Mouse (Mus musculus): ENCODE data around the gene Lgmn. TPM values are rescaled to one million over a fixed set of nuclear protein-coding genes. Genes with fewer than 3 reads are reported as not detected.
A peak's percentile ranks its signal among the peaks of the same experiment; 100 is the strongest.

Lgmn gene
- polyA plus RNA-seq, 1 experiment from 2014 or later: 47.5 TPM

- H3K36me3 ChIP-seq (replicated peaks): peaks cover 13% of the 10 kb centered on the region; the same call in 1 of the 2 replicates
- H3K4me1 ChIP-seq: no peaks in the 10 kb centered on the region
- ATAC-seq (ENCODE audit: low FRiP score): no peak
- no peak overlapping the region for H3K27ac ChIP-seq
- H3K4me2 ChIP-seq: no peak overlapping the region
- no peak overlapping the region for H3K9ac ChIP-seq
- WGBS: 97% methylated on average over 7 of the region's 7 CpGs
- H3K9me3 ChIP-seq: no peaks in the 10 kb centered on the region
- H3K27me3 ChIP-seq: no peaks in the 10 kb centered on the region
- H3K4me3 ChIP-seq (replicated peaks): no peak overlapping the region
These were observed 13.3 kb downstream of the Lgmn start for GRCm38 (mm10) chr12:102426285-102426684.

GRCm38 (mm10) chr12:102425048-102425578 lies 14.5 kb downstream of the Lgmn start:
- H3K4me2 ChIP-seq: no peak overlapping the region
- no peaks in the 10 kb centered on the region for H3K9me3 ChIP-seq
- peaks cover 13% of the 10 kb centered on the region; the same call in 1 of the 2 replicates for H3K36me3 ChIP-seq (replicated peaks)
- no peak for ATAC-seq (ENCODE audit: low FRiP score)
- no peaks in the 10 kb centered on the region for H3K27me3 ChIP-seq
- H3K4me1 ChIP-seq: no peaks in the 10 kb centered on the region
- H3K27ac ChIP-seq: no peak overlapping the region
- WGBS: 83% methylated on average over 4 of the region's 4 CpGs
- H3K9ac ChIP-seq: no peak overlapping the region
- no peak overlapping the region for H3K4me3 ChIP-seq (replicated peaks)

GRCm38 (mm10) chr12:102424456-102424855 lies 15.2 kb downstream of the Lgmn start:
- Histone ChIP-seq H3K9ac (no peak overlapping the region), H3K4me3 (replicated peaks) (no peak overlapping the region), H3K4me2 (no peak overlapping the region), H3K4me1 (0 out of 2 replicates have a peak, but pooled peaks cover 5% of the 10 kb centered on the region), H3K27me3 (no peaks in the 10 kb centered on the region), H3K9me3 (no peaks in the 10 kb centered on the region), H3K36me3 (replicated peaks) (peaks cover 13% of the 10 kb centered on the region; the same call in 1 of the 2 replicates), H3K27ac (no peak overlapping the region)
- ATAC-seq (ENCODE audit: low FRiP score): no peak
- 93% methylated on average over 2 of the region's 2 CpGs for WGBS

- ATAC-seq (ENCODE audit: low FRiP score): no peak
- Histone ChIP-seq H3K4me2 (no peak overlapping the region), H3K36me3 (replicated peaks) (peaks cover 13% of the 10 kb centered on the region; the same call in 1 of the 2 replicates)
These were observed 16.0 kb downstream of the Lgmn start for GRCm38 (mm10) chr12:102423625-102424024.

GRCm38 (mm10) chr12:102422623-102423320 lies 16.8 kb downstream of the Lgmn start:
- 93% methylated on average over 11 of the region's 11 CpGs for WGBS
- H3K36me3 ChIP-seq (replicated peaks): peaks cover 13% of the 10 kb centered on the region; the same call in 1 of the 2 replicates
- H3K9ac ChIP-seq: no peak overlapping the region
- H3K27ac ChIP-seq: no peak overlapping the region
- 0 out of 2 replicates have a peak, but pooled peaks cover 5% of the 10 kb centered on the region for H3K4me1 ChIP-seq
- H3K4me3 ChIP-seq (replicated peaks): no peak overlapping the region
- H3K27me3 ChIP-seq: no peaks in the 10 kb centered on the region
- no peak overlapping the region for H3K4me2 ChIP-seq
- no peaks in the 10 kb centered on the region for H3K9me3 ChIP-seq
- no peak for ATAC-seq (ENCODE audit: low FRiP score)

More at GRCm38 (mm10) chr12:102423625-102424024, 16.0 kb downstream of the Lgmn start:
- Histone ChIP-seq H3K27me3 (no peaks in the 10 kb centered on the region), H3K9ac (no peak overlapping the region), H3K27ac (no peak overlapping the region), H3K9me3 (no peaks in the 10 kb centered on the region), H3K4me1 (0 out of 2 replicates have a peak, but pooled peaks cover 5% of the 10 kb centered on the region), H3K4me3 (replicated peaks) (no peak overlapping the region)
- 94% methylated on average over 8 of the region's 8 CpGs for WGBS

- ATAC-seq (ENCODE audit: low FRiP score): no peak
- Histone ChIP-seq H3K4me3 (replicated peaks) (no peak overlapping the region), H3K36me3 (replicated peaks) (peaks cover 13% of the 10 kb centered on the region; the same call in 1 of the 2 replicates), H3K9me3 (no peaks in the 10 kb centered on the region), H3K4me1 (0 out of 2 replicates have a peak, but pooled peaks cover 5% of the 10 kb centered on the region), H3K27me3 (no peaks in the 10 kb centered on the region), H3K9ac (no peak overlapping the region), H3K27ac (no peak overlapping the region), H3K4me2 (no peak overlapping the region)
- WGBS: 84% methylated on average over 6 of the region's 6 CpGs
These were observed 17.5 kb downstream of the Lgmn start for GRCm38 (mm10) chr12:102422065-102422464.

GRCm38 (mm10) chr12:102420168-102420890 lies 19.3 kb downstream of the Lgmn start:
- no peaks in the 10 kb centered on the region for H3K9me3 ChIP-seq
- H3K9ac ChIP-seq: no peak overlapping the region
- WGBS: 93% methylated on average over 10 of the region's 10 CpGs
- no peak overlapping the region for H3K4me3 ChIP-seq (replicated peaks)
- no peak overlapping the region for H3K4me2 ChIP-seq
- H3K4me1 ChIP-seq: 0 out of 2 replicates have a peak, but pooled peaks cover 5% of the 10 kb centered on the region
- no peaks in the 10 kb centered on the region for H3K27me3 ChIP-seq
- H3K36me3 ChIP-seq (replicated peaks): peaks cover 9% of the 10 kb centered on the region; the same call in 1 of the 2 replicates
- H3K27ac ChIP-seq: no peak overlapping the region
- no peak for ATAC-seq (ENCODE audit: low FRiP score)

- no peak for ATAC-seq (ENCODE audit: low FRiP score)
- no peaks in the 10 kb centered on the region for H3K27me3 ChIP-seq
- H3K27ac ChIP-seq: peak overlapping the region; percentile 26; the same call in 1 of the 2 replicates
These were observed 20.1 kb downstream of the Lgmn start for GRCm38 (mm10) chr12:102419544-102419943.

GRCm38 (mm10) chr12:102417701-102418100 lies 21.9 kb downstream of the Lgmn start:
- Histone ChIP-seq H3K36me3 (replicated peaks) (peaks cover 6% of the 10 kb centered on the region; the same call in 1 of the 2 replicates), H3K9ac (no peak overlapping the region), H3K4me2 (no peak overlapping the region), H3K4me1 (0 out of 2 replicates have a peak, but pooled peaks cover 5% of the 10 kb centered on the region), H3K9me3 (no peaks in the 10 kb centered on the region), H3K27ac (no peak overlapping the region), H3K27me3 (no peaks in the 10 kb centered on the region), H3K4me3 (replicated peaks) (no peak overlapping the region)
- ATAC-seq (ENCODE audit: low FRiP score): no peak
- WGBS: 93% methylated on average over 6 of the region's 6 CpGs

More at GRCm38 (mm10) chr12:102419544-102419943, 20.1 kb downstream of the Lgmn start:
- Histone ChIP-seq H3K9ac (no peak overlapping the region), H3K4me1 (0 out of 2 replicates have a peak, but pooled peaks cover 5% of the 10 kb centered on the region), H3K36me3 (replicated peaks) (peaks cover 9% of the 10 kb centered on the region; the same call in 1 of the 2 replicates), H3K4me2 (no peak overlapping the region), H3K4me3 (replicated peaks) (no peak overlapping the region), H3K9me3 (no peaks in the 10 kb centered on the region)
- WGBS: 47% methylated on average over 3 of the region's 3 CpGs

- no peaks in the 10 kb centered on the region for H3K27me3 ChIP-seq
- H3K36me3 ChIP-seq (replicated peaks): peaks cover 2% of the 10 kb centered on the region; the same call in 1 of the 2 replicates
- ATAC-seq (ENCODE audit: low FRiP score): no peak
- no peaks in the 10 kb centered on the region for H3K9me3 ChIP-seq
- H3K4me1 ChIP-seq: 0 out of 2 replicates have a peak, but pooled peaks cover 5% of the 10 kb centered on the region
- no peak overlapping the region for H3K4me3 ChIP-seq (replicated peaks)
- 69% methylated on average over 7 of the region's 7 CpGs for WGBS
- H3K4me2 ChIP-seq: no peak overlapping the region
- no peak overlapping the region for H3K9ac ChIP-seq
- H3K27ac ChIP-seq: no peak overlapping the region
These were observed 22.6 kb downstream of the Lgmn start for GRCm38 (mm10) chr12:102416955-102417510.

- Histone ChIP-seq H3K36me3 (replicated peaks) (peaks cover 2% of the 10 kb centered on the region; the same call in 1 of the 2 replicates), H3K4me1 (0 out of 2 replicates have a peak, but pooled peaks cover 5% of the 10 kb centered on the region), H3K9me3 (no peaks in the 10 kb centered on the region), H3K27me3 (no peaks in the 10 kb centered on the region), H3K9ac (no peak overlapping the region), H3K4me3 (replicated peaks) (no peak overlapping the region), H3K4me2 (no peak overlapping the region), H3K27ac (no peak overlapping the region)
- ATAC-seq (ENCODE audit: low FRiP score): no peak
- 46% methylated on average over 7 of the region's 7 CpGs for WGBS
These were observed 23.2 kb downstream of the Lgmn start for GRCm38 (mm10) chr12:102416391-102416837.
